Mouse (Mus musculus): ENCODE measurements at regions not wholly inside any gene's neighbourhood (a gene's known extent, or its start where the extent isn't known, plus 50 kb on each side); places are given as distances from the start of the nearest gene placed in this dataset.

GRCm38 (mm10) chr8:8361941-8362537, 299.0 kb downstream of the Efnb2 start:
- intact Hi-C loops (cut with DNase I), result no loop called here
- DNase-seq (ENCODE audit: extremely low spot score in 1 of 2, low spot score in 2 of 2), result no peak
- H3K4me3 ChIP-seq, result no peak overlapping the region
- no peak for TF ChIP-seq CTCF (IDR thresholded peaks at IDR 0.05)
- H3K27ac ChIP-seq, result no peak overlapping the region

DNA sequence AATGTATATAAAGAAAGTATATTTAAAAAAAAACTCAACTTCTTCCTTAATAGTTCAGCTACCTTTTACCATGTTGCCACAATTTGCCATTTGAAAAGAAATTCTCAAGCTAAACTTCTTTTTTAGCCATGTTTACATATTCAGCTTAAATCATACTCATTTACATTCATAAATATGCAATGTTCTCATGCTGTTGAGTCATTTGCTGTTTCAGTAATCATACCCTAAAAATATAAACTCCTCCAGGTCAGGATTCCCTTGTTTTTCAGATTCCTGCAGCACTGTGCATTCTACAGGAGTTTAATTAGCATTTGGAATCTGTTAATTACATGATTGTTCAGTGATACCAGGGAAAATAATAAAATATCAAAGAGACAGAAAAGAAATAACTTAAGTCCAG, 300.5 kb downstream of the Efnb2 start:
- TF ChIP-seq CTCF (IDR thresholded peaks at IDR 0.05), result no peak
- no peak for DNase-seq (ENCODE audit: extremely low spot score in 1 of 2, low spot score in 2 of 2)
- Histone ChIP-seq H3K27ac (no peak overlapping the region), H3K4me3 (no peak overlapping the region)
- intact Hi-C loops (cut with DNase I), result no loop called here

DNA sequence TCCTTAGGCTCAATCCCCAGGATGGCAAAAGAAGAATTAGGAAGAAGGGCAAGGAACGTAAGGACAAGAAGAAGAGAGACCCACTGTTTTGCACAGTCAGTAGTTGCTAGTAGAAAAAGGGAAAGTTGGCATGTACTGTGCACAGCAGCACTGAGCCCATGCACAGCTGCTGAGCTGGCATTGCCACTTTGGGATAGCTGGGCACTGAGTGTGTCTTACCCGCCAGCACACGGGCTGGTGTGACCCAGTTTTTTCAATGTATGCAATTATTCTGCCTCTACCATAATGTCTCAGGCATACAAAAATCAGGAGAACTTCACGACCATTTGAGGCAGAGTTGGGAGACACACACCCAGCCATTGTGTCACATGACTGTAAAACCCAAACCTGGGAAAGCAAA, 306.1 kb downstream of the Efnb2 start:
- Histone ChIP-seq H3K4me3 (no peak overlapping the region), H3K27ac (no peak overlapping the region)
- no peak for TF ChIP-seq CTCF (IDR thresholded peaks at IDR 0.05)
- no peak for DNase-seq (ENCODE audit: extremely low spot score in 1 of 2, low spot score in 2 of 2)
- intact Hi-C loops (cut with DNase I), result no loop called here

DNA sequence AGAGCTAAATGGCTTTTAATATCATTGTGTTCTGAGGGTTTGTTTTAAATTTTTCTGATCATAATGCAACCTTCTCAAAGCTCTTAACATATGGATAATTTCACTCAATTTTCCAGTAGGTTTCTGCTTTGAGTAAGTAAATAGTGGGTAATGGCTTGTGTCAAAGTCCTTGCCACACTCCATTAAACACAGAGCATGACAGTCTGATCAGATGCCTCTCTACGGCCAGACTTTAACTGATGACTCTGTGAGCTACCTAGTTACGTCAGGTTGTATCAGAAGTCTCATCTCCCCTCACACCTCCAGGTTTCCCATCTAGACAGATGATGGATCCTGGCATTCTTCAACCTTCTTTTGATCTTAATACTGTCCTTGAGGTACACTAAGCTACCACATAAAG, 316.4 kb downstream of the Efnb2 start:
- intact Hi-C loops (cut with DNase I), result no loop called here
- Histone ChIP-seq H3K4me3 (no peak overlapping the region), H3K27ac (no peak overlapping the region)
- DNase-seq (ENCODE audit: extremely low spot score in 1 of 2, low spot score in 2 of 2), result no peak
- TF ChIP-seq CTCF (IDR thresholded peaks at IDR 0.05), result no peak

DNA sequence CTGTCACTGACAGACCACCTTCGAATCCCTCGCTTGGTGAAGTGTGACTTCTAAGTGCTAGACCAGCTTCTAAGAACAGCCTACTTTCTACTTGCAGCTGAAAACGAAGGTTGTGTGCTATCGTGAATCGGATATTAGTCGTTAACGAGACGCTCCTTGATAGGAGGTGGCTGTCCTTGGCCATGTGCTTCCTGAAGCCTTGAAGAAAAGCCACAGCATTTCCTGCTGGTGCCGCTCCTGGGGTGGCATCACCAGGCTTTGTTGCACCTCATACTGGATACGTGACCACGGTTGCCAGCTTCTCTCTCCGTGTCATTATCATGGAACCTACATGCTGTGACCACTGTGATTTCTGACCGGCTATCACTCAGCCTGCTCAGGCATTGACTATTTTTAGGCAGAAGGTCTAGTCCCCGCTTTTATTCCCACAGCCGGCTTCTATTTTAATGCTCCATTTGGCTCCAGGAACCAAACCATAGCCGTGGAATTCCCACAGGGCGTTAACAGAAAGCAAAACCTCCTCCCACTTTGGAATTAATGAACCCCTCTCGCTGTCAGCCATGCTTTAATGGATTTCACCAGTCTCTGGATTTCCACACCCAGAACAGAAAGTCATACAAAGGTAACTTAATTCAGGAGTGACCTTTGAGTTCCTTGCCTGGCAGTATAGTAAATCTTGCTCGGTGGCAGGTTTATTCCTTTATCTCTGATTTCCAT, 325.6 kb downstream of the Efnb2 start:
- TF ChIP-seq CTCF (IDR thresholded peaks at IDR 0.05), result no peak
- intact Hi-C loops (cut with DNase I), result no loop called here
- Histone ChIP-seq H3K4me3 (no peak overlapping the region), H3K27ac (no peak overlapping the region)
- DNase-seq (ENCODE audit: extremely low spot score in 1 of 2, low spot score in 2 of 2), result no peak

- no peak for TF ChIP-seq CTCF (IDR thresholded peaks at IDR 0.05)
- intact Hi-C loops (cut with DNase I), result no loop called here
- DNase-seq (ENCODE audit: extremely low spot score in 1 of 2, low spot score in 2 of 2), result no peak
These were observed 326.5 kb downstream of the Efnb2 start for GRCm38 (mm10) chr8:8334515-8334914.

DNA sequence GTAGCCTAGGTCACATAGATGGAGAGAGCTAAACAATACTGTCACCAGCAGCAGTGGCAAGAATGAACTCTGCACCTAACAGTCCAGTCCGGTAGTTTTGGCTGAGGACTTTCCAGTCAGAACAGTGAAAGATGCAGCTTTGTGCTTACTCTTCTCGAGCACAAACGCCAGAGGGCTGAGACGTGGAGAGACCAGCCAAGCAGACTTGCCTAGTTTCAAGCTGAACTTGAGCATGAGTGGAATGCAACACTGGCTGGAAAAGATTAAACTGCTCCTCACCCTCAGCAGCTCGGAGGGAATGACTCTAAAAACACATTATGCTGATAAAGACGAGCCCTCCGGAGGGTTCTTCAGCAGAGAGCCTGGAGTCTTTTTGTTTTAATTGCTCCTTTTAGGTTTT, 329.8 kb downstream of the Efnb2 start:
- no peak for TF ChIP-seq CTCF (IDR thresholded peaks at IDR 0.05)
- Histone ChIP-seq H3K4me3 (no peak overlapping the region), H3K27ac (no peak overlapping the region)
- no peak for DNase-seq (ENCODE audit: extremely low spot score in 1 of 2, low spot score in 2 of 2)
- intact Hi-C loops (cut with DNase I), result no loop called here

More at GRCm38 (mm10) chr8:8334515-8334914, 326.5 kb downstream of the Efnb2 start:
- Histone ChIP-seq H3K27ac (peak overlapping the region; percentile 16; the same call in 1 of the 2 replicates), H3K4me3 (no peak overlapping the region)

- no peak for TF ChIP-seq CTCF (IDR thresholded peaks at IDR 0.05)
- Histone ChIP-seq H3K27ac (no peak overlapping the region), H3K4me3 (no peak overlapping the region)
- intact Hi-C loops (cut with DNase I), result no loop called here
- no peak for DNase-seq (ENCODE audit: extremely low spot score in 1 of 2, low spot score in 2 of 2)
These were observed 332.9 kb downstream of the Efnb2 start for GRCm38 (mm10) chr8:8328010-8328666.

- no peak for DNase-seq (ENCODE audit: extremely low spot score in 1 of 2, low spot score in 2 of 2)
- intact Hi-C loops (cut with DNase I), result no loop called here
- no peak for TF ChIP-seq CTCF (IDR thresholded peaks at IDR 0.05)
- Histone ChIP-seq H3K4me3 (no peak overlapping the region), H3K27ac (no peak overlapping the region)
These were observed 334.8 kb downstream of the Efnb2 start for GRCm38 (mm10) chr8:8326066-8326834.

- DNase-seq (ENCODE audit: extremely low spot score in 1 of 2, low spot score in 2 of 2), result no peak
- Histone ChIP-seq H3K27ac (no peak overlapping the region), H3K4me3 (no peak overlapping the region)
- intact Hi-C loops (cut with DNase I), result no loop called here
- no peak for TF ChIP-seq CTCF (IDR thresholded peaks at IDR 0.05)
These were observed 335.6 kb downstream of the Efnb2 start for GRCm38 (mm10) chr8:8325420-8325819.

DNA sequence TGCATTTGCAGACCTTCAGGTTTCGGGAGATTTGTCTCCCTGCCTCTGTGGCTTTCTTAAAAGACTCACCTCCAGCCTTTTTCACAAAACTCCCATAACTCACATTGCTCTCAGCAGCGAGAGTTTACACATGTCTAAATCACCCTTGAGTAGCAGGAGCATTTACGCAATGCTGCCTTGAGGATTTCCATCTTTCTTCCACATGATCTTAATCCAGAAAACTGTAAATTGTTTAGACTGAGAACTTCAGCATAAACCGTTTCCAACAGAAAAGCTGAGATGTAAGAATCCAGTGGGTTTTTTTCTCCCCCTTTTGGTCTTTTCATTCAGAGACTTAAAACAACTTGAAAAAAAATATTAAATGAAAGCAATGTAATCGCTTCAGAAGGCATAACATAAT, 336.5 kb downstream of the Efnb2 start:
- H3K27ac ChIP-seq, result no peak overlapping the region
- TF ChIP-seq CTCF (IDR thresholded peaks at IDR 0.05), result no peak
- no peak for DNase-seq (ENCODE audit: extremely low spot score in 1 of 2, low spot score in 2 of 2)
- no peak overlapping the region for H3K4me3 ChIP-seq
- intact Hi-C loops (cut with DNase I), result no loop called here

- DNase-seq (ENCODE audit: extremely low spot score in 1 of 2, low spot score in 2 of 2), result no peak
- no peak overlapping the region for H3K27ac ChIP-seq
- H3K4me3 ChIP-seq, result no peak overlapping the region
- no peak for TF ChIP-seq CTCF (IDR thresholded peaks at IDR 0.05)
- intact Hi-C loops (cut with DNase I), result no loop called here
These were observed 352.8 kb downstream of the Efnb2 start for GRCm38 (mm10) chr8:8308253-8308652.

Measured in left cerebral cortex, adult 2 months (tissue).